Mouse (Mus musculus) urinary bladder, postnatal 10 days (tissue): ENCODE measurements around the gene Bscl2.

ENCODE experiments used
- DNase-seq: peaks from one replicate; pipeline ENCODE4 v3.0.0; 2022; ENCODE audit warnings: low spot score

Bscl2 gene

GRCm38 (mm10) chr19:8837251-8837791 lies at the start of gene Bscl2:
Gene Bscl2 (plus strand): TSS chr19:8837467.
- no peak for DNase-seq

- no peak for DNase-seq
Observed at GRCm38 (mm10) chr19:8788521-8788920, 48.7 kb upstream of the Bscl2 start.

DNA sequence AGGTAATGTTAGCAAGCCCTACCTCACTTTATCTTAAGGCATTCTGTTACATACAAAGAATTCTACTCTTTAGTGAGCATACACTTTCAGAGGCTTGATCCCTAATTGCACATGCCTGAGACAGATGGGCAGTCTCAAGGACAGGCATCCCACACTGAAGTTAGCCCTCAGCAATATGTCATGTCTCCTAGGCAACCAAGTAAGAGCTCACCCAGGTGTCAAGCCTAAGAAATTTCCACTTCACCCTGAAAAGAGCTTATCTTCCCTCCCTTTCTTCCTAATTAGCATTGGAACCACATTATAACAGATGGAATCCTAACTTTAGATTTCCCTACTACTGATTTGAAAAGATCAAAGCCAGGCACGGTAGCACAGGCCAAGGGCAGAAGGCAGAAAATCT lies 48.1 kb upstream of the Bscl2 start:
- no peak for DNase-seq

DNA sequence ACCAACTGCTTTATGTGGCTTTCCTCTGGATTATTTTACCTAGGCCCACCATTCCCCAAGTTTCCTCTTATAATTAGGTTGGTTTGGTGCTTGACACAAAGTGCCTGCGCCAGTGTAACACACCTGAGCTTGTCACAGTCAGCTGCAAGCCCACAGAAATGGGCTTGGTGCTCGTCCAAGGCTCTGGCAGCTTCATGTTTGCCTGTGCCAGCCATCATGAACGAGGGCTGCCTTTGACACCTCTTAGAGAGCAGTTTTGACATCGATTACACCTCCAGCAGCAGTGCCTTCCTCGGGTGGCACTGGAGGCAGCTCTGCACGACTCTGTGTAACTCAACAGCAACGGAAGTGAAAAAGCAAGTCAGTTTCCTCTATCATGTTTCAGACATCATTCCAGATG lies 47.1 kb upstream of the Bscl2 start:
- no peak for DNase-seq

GRCm38 (mm10) chr19:8798264-8798946 lies 38.9 kb upstream of the Bscl2 start, which contains the start of gene Polr2g:
Gene Polr2g (minus strand): TSS chr19:8798577.
- DNase-seq, result peak; percentile 54

- no peak for DNase-seq
Observed at GRCm38 (mm10) chr19:8798947-8799315, 38.3 kb upstream of the Bscl2 start.

- peak; percentile 70 for DNase-seq
Observed at GRCm38 (mm10) chr19:8802130-8802821, 35.0 kb upstream of the Bscl2 start, which contains the start of gene Zbtb3. Gene Zbtb3 (plus strand): TSS chr19:8802555.

DNA sequence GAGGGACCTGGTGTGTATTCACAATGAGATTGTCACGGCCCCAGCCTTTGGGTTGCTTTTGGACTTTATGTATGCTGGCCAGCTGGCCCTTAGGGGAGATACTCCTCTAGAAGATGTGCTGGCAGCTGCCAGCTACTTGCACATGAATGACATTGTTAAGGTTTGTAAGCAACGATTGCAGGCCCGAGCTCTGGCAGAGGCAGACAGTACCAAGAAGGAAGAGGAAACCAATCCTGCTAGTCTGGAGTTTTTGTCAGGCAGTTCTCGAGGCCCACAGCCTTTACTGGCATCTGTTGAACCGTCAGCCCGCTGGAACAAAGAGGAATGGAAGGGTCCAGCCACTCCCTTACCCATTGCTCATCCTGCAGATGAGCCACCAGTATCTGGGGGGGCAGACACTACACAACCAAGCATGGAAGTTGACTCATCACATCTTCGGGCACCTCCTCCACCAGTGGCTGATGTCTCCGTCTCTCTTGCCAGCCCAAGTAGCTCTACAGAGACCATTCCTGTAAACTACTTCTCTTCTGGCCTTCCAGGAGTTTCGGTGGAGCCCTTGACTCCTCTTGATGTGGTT lies 34.0 kb upstream of the Bscl2 start:
- no peak for DNase-seq

- no peak for DNase-seq
Observed at GRCm38 (mm10) chr19:8803879-8804660, 33.2 kb upstream of the Bscl2 start.

GRCm38 (mm10) chr19:8806810-8807209 lies 30.5 kb upstream of the Bscl2 start:
- no peak for DNase-seq

DNA sequence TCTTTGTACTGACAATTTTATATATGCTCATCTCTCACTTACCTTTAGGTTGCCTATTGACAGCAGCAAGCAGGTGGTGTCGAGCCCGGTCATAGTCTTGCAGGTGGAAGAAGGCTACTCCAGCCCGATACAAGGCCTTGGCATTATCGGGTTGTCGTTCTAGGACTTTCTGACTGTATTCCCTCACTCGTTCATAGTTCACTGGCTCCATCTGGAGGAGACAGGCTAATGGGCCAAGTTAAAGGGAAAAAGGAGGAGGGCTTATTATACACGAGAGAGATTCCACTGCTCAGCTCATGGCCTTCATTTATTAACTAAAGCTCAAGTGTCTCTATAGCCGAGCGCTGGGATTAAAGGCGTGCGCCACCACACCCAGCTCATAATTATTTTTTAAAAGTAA lies 21.5 kb upstream of the Bscl2 start:
- DNase-seq, result no peak

DNA sequence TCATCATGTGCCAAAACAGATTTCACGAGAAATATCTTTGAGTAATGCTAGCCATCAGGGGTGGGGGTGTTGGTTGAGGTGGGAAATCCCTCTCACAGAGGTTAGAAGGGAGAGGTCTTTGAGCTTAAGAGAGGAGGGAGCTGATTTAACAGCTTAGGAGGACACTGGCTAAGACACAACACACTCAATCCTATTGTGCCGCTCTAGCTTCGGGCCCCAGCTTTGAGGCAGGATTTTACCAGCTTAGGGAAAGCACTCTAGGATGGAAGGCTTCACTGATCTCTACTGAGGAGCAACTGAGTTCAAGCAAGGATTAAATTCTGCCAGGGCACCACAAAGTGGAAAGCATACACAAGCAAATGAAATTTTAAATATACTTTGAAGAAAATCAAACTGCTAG lies 20.3 kb upstream of the Bscl2 start:
- DNase-seq, result no peak

GRCm38 (mm10) chr19:8818301-8818798 lies 18.9 kb upstream of the Bscl2 start:
- no peak for DNase-seq

GRCm38 (mm10) chr19:8818801-8819595 lies 18.3 kb upstream of the Bscl2 start, which contains the start of gene Ttc9c:
Gene Ttc9c (minus strand): TSS chr19:8819333.
- peak; percentile 76 for DNase-seq

DNA sequence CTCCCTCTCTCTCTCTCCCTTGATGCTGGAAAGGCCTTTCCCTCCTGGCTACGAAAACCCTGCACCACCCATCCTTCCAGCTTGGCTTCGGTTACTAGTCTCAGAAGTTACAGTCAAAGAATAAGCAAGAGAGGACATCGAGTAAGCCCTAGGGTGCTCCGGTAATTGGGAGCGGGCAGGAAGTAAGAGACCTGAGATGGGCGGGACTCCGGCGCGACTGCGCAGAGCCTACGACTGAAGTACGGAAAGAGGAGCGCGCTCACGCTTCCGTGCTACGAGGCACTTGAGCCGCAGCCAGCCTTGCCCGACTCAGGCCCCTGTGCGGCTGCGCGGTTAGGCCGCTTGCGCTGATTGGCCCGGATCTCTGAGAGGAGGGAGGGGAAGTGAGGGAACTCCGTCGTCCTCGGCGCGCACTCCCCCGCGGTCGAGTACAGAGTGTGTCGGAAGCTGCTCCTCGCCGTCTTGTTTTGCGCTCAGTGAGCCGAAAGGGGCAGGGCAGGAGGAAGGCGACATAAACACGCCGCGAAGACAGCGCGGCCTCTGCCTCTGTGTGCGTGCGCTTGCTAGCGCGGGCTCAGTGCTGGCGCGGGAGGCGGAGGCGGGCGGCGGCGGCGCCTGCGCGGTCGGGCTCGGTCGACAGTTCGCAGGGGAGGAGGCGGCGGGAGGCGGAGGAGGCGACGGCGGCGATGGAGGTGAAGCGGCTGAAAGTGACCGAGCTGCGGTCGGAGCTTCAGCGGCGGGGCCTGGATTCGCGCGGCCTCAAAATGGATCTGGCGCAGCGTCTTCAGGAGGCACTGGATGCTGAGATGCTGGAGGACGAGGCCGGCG lies 17.5 kb upstream of the Bscl2 start, which contains the start of gene Hnrnpul2:
Hnrnpul2 (plus strand) TSS at position 415 of the 828 bp plus-strand sequence.
- DNase-seq, result peak; percentile 93

DNA sequence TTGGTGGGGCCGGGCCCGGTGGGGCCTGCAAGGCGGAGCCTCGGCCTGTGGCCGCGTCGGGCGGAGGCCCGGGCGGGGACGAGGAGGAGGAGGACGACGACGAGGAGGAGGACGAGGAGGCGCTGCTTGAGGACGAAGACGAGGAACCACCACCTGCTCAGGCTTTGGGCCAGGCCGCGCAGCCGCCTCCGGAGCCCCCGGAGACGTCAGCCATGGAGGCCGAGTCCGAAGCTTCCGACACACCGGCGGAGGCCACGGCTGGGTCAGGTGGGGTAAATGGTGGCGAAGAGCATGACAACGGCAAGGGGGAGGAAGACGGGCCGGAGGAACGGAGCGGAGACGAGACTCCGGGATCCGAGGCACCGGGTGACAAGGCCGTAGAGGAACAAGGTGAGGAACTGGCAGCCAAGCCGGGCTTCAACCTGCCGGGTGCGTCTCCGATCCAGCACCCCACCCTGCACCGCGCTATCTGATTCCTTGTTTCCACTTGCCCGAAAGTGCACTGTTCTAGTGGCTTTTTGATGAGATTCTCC lies 16.8 kb upstream of the Bscl2 start:
- no peak for DNase-seq

GRCm38 (mm10) chr19:8821146-8821545 lies 16.1 kb upstream of the Bscl2 start:
- DNase-seq, result no peak

DNA sequence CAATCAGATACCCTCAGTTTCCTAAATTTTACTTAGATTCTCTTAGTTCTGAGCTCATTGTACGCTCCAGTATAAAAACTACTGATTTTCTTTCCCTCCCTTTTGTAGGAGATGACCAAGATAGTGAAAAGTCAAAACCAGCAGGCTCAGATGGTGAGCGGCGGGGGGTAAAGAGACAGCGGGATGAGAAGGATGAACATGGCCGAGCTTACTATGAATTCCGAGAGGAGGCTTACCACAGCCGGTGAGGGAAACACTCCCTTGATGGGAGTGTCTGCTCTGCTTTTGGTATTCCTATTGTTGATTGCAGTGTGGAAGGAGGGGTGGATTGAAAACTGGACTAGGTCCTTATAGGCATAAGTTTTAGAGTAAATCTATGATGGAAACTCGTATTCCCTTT lies 14.6 kb upstream of the Bscl2 start:
- DNase-seq, result no peak

DNA sequence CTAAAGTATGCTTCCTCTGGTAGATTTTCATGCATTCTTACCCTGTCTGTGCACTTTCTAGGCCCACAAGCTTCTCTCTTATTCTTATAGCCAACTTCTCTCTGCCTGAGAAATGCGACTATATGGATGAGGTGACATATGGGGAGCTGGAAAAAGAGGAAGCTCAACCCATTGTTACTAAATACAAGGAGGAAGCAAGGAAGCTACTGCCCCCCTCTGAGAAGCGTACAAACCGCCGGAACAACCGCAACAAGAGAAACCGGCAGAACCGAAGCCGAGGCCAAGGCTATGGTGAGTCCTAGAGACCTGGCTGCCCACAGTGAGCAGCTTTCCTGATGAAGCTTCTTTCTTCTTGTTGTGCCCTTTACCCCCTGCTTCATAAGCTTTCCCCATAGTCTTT lies 7.6 kb upstream of the Bscl2 start, which contains the start of gene AC129217.1:
AC129217.1 (plus strand) TSS at position 114 of the 400 bp plus-strand sequence.
- no peak for DNase-seq

DNA sequence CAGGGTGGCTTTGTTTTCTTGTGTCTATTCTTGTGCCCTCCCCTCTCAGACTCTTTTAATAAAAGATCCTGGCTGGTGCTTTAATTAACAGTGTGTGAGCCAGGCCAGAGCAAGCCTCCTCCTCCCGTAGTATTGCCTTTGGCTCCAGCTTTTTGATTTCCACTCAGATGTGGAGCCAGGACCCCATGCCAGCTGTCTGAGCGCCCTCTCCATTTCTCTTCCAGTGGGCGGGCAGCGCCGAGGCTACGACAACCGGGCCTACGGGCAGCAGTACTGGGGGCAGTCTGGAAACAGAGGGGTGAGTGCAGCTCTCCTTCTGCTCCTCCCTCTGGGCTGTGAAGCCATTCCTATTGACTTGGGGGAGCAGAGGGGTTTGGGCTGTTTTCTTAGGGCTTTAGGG lies 6.6 kb upstream of the Bscl2 start:
- DNase-seq, result no peak
